ENCODE assay signal across 16 mouse cellular contexts in genomic region chr9:41379283-41379682, GRCm38 (mm10).
A peak's percentile ranks its signal among the peaks of the same experiment; 100 is the strongest.
DNase-seq lines count a peak whose midpoint lies in the region; ATAC-seq and TF ChIP-seq lines count a peak whose summit lies in the region.
"Had no signal": no experiment of that assay in that cellular context is flagged by ENCODE, and none has a peak within 500 bp of the region (broad histone marks: within the 10 kb centered on the region; RNA-seq: fewer than 3 reads in every experiment).

No protein-coding gene starts in this region.

- ATAC-seq in embryonic facial prominence, embryonic 13.5 days (ENCODE audit: insufficient number of reproducible peaks, insufficient read depth, low FRiP score, low TSS enrichment, low read depth): no peak
- no peak for ATAC-seq in hindbrain, embryonic 11.5 days (ENCODE audit: low FRiP score)
- ATAC-seq in midbrain, embryonic 13.5 days: no peak
- no peak for ATAC-seq in intestine, postnatal 0 days
- ATAC-seq: CD4-positive, CD25-positive, alpha-beta regulatory T cell, adult 4 months; Patski had no signal

- H3K27ac ChIP-seq in embryonic facial prominence, embryonic 13.5 days: peak overlapping the region; percentile 92
- H3K27ac ChIP-seq in hindbrain, embryonic 11.5 days (ENCODE audit: low read depth, low read length): peak overlapping the region; percentile 99
- H3K27ac ChIP-seq in midbrain, embryonic 13.5 days: peak overlapping the region; percentile 97
- no peak overlapping the region for H3K27ac ChIP-seq in intestine, postnatal 0 days (ENCODE audit: low read depth, low read length)
- H3K27ac ChIP-seq: liver, embryonic 13.5 days; macrophage had no signal

- H3K4me3 ChIP-seq in embryonic facial prominence, embryonic 13.5 days: no peak overlapping the region
- peak overlapping the region; percentile 41 for H3K4me3 ChIP-seq in hindbrain, embryonic 11.5 days (ENCODE audit: low read depth, low read length)
- peak overlapping the region; percentile 46 for H3K4me3 ChIP-seq in midbrain, embryonic 13.5 days (replicated peaks)
- no peak overlapping the region for H3K4me3 ChIP-seq in intestine, postnatal 0 days (ENCODE audit: low read depth, low read length)
- H3K4me3 ChIP-seq: liver, embryonic 13.5 days had no signal

- peaks cover 45% of the 10 kb centered on the region for H3K4me1 ChIP-seq in embryonic facial prominence, embryonic 13.5 days
- 0 out of 2 replicates have a peak, but pooled peaks cover 4% of the 10 kb centered on the region for H3K4me1 ChIP-seq in hindbrain, embryonic 11.5 days (replicated peaks; ENCODE audit: control insufficient read depth, insufficient read depth, low read length)
- peaks cover 88% of the 10 kb centered on the region for H3K4me1 ChIP-seq in midbrain, embryonic 13.5 days (replicated peaks)
- no peaks in the 10 kb centered on the region for H3K4me1 ChIP-seq in intestine, postnatal 0 days (replicated peaks; ENCODE audit: control insufficient read depth, insufficient read depth, low read length)
- H3K4me1 ChIP-seq: liver, embryonic 13.5 days had no signal

- H3K9ac ChIP-seq in embryonic facial prominence, embryonic 13.5 days: peak overlapping the region; percentile 61; the same call in 1 of the 2 replicates
- H3K9ac ChIP-seq in hindbrain, embryonic 11.5 days (ENCODE audit: low read depth, low read length): peak overlapping the region; percentile 85
- peak overlapping the region; percentile 80 for H3K9ac ChIP-seq in midbrain, embryonic 13.5 days (replicated peaks)
- no peak overlapping the region for H3K9ac ChIP-seq in intestine, postnatal 0 days (ENCODE audit: low read depth, low read length)
- H3K9ac ChIP-seq: liver, embryonic 13.5 days had no signal

- peak overlapping the region; percentile 76 for H3K4me2 ChIP-seq in embryonic facial prominence, embryonic 13.5 days
- H3K4me2 ChIP-seq in hindbrain, embryonic 11.5 days (replicated peaks; ENCODE audit: low read depth, low read length): peak overlapping the region; percentile 68
- H3K4me2 ChIP-seq in midbrain, embryonic 13.5 days (replicated peaks): peak overlapping the region; percentile 68
- H3K4me2 ChIP-seq in intestine, postnatal 0 days (replicated peaks; ENCODE audit: low read depth): no peak overlapping the region
- H3K4me2 ChIP-seq: liver, embryonic 13.5 days had no signal

- H3K27me3 ChIP-seq in embryonic facial prominence, embryonic 13.5 days: no peaks in the 10 kb centered on the region
- H3K27me3 ChIP-seq in hindbrain, embryonic 11.5 days (ENCODE audit: control insufficient read depth, insufficient read depth, low read length): no peaks in the 10 kb centered on the region
- H3K27me3 ChIP-seq in midbrain, embryonic 13.5 days: no peaks in the 10 kb centered on the region
- no peaks in the 10 kb centered on the region for H3K27me3 ChIP-seq in intestine, postnatal 0 days (replicated peaks; ENCODE audit: control insufficient read depth, insufficient read depth, low read length)
- H3K27me3 ChIP-seq: Patski had no signal

- no peak for TF ChIP-seq CTCF in brain, embryonic 14.5 days (IDR thresholded peaks at IDR 0.05; ENCODE audit: borderline replicate concordance, extremely low read depth, insufficient read depth, insufficient read length)
- TF ChIP-seq CTCF in intestine, postnatal 0 days (IDR thresholded peaks at IDR 0.05; ENCODE audit: low read depth): no peak

- no peaks in the 10 kb centered on the region for H3K9me3 ChIP-seq in embryonic facial prominence, embryonic 13.5 days
- H3K9me3 ChIP-seq in hindbrain, embryonic 11.5 days (ENCODE audit: control insufficient read depth, low read length): no peaks in the 10 kb centered on the region
- no peaks in the 10 kb centered on the region for H3K9me3 ChIP-seq in midbrain, embryonic 13.5 days
- H3K9me3 ChIP-seq in intestine, postnatal 0 days (ENCODE audit: control insufficient read depth): no peaks in the 10 kb centered on the region
- H3K9me3 ChIP-seq: liver, embryonic 13.5 days had no signal

- no peak for TF ChIP-seq POLR2A in brain, embryonic 14.5 days (IDR thresholded peaks at IDR 0.05; ENCODE audit: borderline replicate concordance, extremely low read depth, insufficient read depth, insufficient read length, poor library complexity, severe bottlenecking)

- no peaks in the 10 kb centered on the region for H3K36me3 ChIP-seq in embryonic facial prominence, embryonic 13.5 days
- no peaks in the 10 kb centered on the region for H3K36me3 ChIP-seq in hindbrain, embryonic 11.5 days (ENCODE audit: control insufficient read depth, insufficient read depth, low read length)
- no peaks in the 10 kb centered on the region for H3K36me3 ChIP-seq in midbrain, embryonic 13.5 days
- no peaks in the 10 kb centered on the region for H3K36me3 ChIP-seq in intestine, postnatal 0 days (ENCODE audit: control insufficient read depth, insufficient read depth)
- H3K36me3 ChIP-seq: liver, embryonic 13.5 days had no signal

- peak; percentile 42 for DNase-seq in brain, embryonic 14.5 days (ENCODE audit: low read depth)
- DNase-seq in hindbrain, embryonic 11.5 days (ENCODE audit: low spot score): peak; percentile 47
- DNase-seq in thymus, postnatal 14 days: no peak
- no peak for DNase-seq in thymus, adult 18-20 months
- DNase-seq: adrenal gland, adult 8-10 months; cerebellum, adult 11-12 months; gastrocnemius, postnatal 36 days; heart, postnatal 10 days; kidney, adult 9 months; liver, embryonic 13.5 days had no signal

- 76% methylated on average over 1 of the region's 1 CpGs for WGBS in embryonic facial prominence, embryonic 13.5 days
- 39% methylated on average over 1 of the region's 1 CpGs for WGBS in hindbrain, embryonic 11.5 days
- WGBS in midbrain, embryonic 13.5 days: 41% methylated on average over 1 of the region's 1 CpGs
- 57% methylated on average over 1 of the region's 1 CpGs for WGBS in intestine, postnatal 0 days

Comparison
In these comparisons a context has a peak if more than half of its experiments do, and no peak if none do; other contexts are left out.
1. DNase-seq: peak in brain, embryonic 14.5 days (single experiment) and hindbrain, embryonic 11.5 days (single experiment); none in thymus, postnatal 14 days (single experiment) and thymus, adult 18-20 months (0 of 2).
2. H3K4me3 ChIP-seq: peak in hindbrain, embryonic 11.5 days (single experiment) and midbrain, embryonic 13.5 days (single experiment); none in embryonic facial prominence, embryonic 13.5 days (single experiment) and intestine, postnatal 0 days (single experiment).